Mouse (Mus musculus) hindbrain, embryonic 11.5 days (tissue): ENCODE data around the gene Pdlim4. TPM values are rescaled to one million over a fixed set of nuclear protein-coding genes. Genes with fewer than 3 reads are reported as not detected.

ENCODE experiments used
- ATAC-seq: fragments of 200-750 bp; cut with Nextera tagmentation; 2 replicates; pipeline ENCODE4 v1.8.0; 2017; ENCODE audit warnings: mild to moderate bottlenecking, moderate TSS enrichment, moderate library complexity; ENCODE audit not compliant: low FRiP score
- DNase-seq: peaks from one replicate; pipeline ENCODE4 v3.0.0-alpha.2; 2015; ENCODE audit warnings: low spot score
- H3K27ac ChIP-seq: fragments of 300-500 bp; sonication (generic); 2 replicates; pipeline ENCODE4 v1.5.1; 2014; ENCODE audit warnings: mild to moderate bottlenecking, low read depth, low read length
- H3K27me3 ChIP-seq: fragments of 300-500 bp; sonication (generic); 2 replicates; pipeline ENCODE4 v1.6.1; 2014; ENCODE audit warnings: mild to moderate bottlenecking, low read length, moderate library complexity, mixed read lengths; ENCODE audit not compliant: control insufficient read depth, insufficient read depth
- H3K36me3 ChIP-seq: fragments of 300-500 bp; sonication (generic); 2 replicates; pipeline ENCODE4 v1.6.1; 2014; ENCODE audit warnings: mild to moderate bottlenecking, low read length, moderate library complexity, mixed read lengths; ENCODE audit not compliant: control insufficient read depth, insufficient read depth
- H3K4me1 ChIP-seq: fragments of 300-500 bp; sonication (generic); replicated peaks from 2 replicates; pipeline ENCODE4 v1.6.1; 2014; ENCODE audit warnings: low read length, mixed read lengths; ENCODE audit not compliant: control insufficient read depth, insufficient read depth
- H3K4me2 ChIP-seq: fragments of 300-500 bp; sonication (generic); replicated peaks from 2 replicates; pipeline ENCODE4 v1.6.1; 2014; ENCODE audit warnings: mild to moderate bottlenecking, low read depth, low read length
- H3K4me3 ChIP-seq: fragments of 300-500 bp; sonication (generic); 2 replicates; pipeline ENCODE4 v1.5.1; 2014; ENCODE audit warnings: low read depth, low read length
- H3K9ac ChIP-seq: fragments of 300-500 bp; sonication (generic); 2 replicates; pipeline ENCODE4 v1.6.1; 2014; ENCODE audit warnings: low read depth, low read length
- H3K9me3 ChIP-seq: fragments of 300-500 bp; sonication (generic); 2 replicates; pipeline ENCODE4 v1.6.1; 2016; ENCODE audit warnings: low read length; ENCODE audit not compliant: control insufficient read depth
- WGBS: fragments of 180-500 bp; shearing (Covaris S2); extraction: QIAGEN DNeasy Blood & Tissue Kit; methylation state at CpG from one replicate; pipeline ENCODE4 v1.1.7; 2014; 5-methylcytosine and 5-hydroxymethylcytosine counted together
- polyA plus RNA-seq: library from polyadenylated mRNA; unstranded; fragments of >200 nt; fragmentation: Nextera tagmentation; extraction: Ambion mirVana; gene quantifications from 2 replicates; pipeline ENCODE4 v1.2.1, GENCODE M21; 2014

Gene Pdlim4
- polyA plus RNA-seq, 1 experiment from 2014 or later = 46.4 TPM

DNA sequence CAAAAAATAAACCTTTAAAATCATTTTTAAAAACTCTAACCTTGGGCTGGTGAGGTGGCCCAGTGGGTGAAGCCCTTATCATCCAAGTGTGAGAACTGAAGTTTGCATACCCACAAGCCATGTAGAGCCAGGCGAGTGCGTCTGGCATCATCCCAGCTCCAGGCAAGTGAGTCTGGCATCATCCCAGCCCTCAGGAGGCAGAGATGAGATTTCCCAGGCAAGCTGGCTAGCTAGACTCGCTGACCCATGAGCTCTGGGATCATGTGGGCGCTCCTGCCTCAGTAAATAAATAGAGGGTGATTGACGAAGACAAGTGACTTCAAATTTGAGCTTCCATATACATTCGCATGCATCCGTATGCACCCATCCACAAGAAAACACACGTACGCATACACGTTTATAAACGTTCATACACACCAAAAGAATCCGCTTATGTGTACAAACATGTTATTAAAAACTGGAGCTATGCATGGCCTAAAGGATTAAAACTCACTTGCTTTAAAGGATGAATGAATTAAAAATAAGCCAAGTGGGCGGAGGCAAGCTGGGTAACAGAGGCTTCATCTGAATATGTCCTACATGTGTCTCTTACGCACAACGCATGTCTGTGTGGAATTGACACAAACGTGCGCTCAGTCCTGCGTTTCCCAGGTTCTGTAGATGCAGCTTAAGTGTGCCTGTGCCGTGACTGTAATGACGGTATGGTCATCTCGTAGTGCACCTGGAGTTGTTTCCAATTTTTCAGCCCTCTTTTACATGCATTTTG, 43.3 kb upstream of the Pdlim4 start:
- Histone ChIP-seq H3K4me2 (no peak overlapping the region), H3K27ac (no peak overlapping the region), H3K9ac (no peak overlapping the region), H3K36me3 (no peaks in the 10 kb centered on the region), H3K9me3 (no peaks in the 10 kb centered on the region), H3K4me3 (no peak overlapping the region), H3K27me3 (no peaks in the 10 kb centered on the region), H3K4me1 (no peaks in the 10 kb centered on the region)
- DNase-seq (peak; percentile 18), ATAC-seq (peak; percentile 51; the same call in 1 of the 2 replicates)
- WGBS = 77% methylated on average over 21 of the region's 21 CpGs

DNA sequence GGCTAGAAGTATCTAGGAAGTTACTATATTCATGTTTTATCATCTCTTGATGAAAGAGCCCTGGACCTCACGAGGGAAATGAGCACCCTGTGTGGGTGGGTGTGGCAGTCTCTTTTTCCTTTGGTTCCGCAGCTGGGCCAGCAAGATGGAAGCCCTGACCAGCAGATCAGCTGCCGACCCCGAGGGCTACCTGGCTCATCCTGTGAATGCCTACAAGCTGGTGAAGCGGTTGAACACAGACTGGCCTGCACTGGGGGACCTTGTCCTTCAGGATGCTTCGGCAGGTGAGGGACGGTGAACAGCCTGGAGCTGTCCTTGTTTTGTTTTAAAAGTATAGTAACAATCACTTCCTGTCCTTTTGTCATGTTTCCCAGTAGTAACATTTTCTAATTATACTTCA, 42.5 kb upstream of the Pdlim4 start:
- ATAC-seq (no peak), DNase-seq (no peak)
- no peak overlapping the region for H3K4me2 ChIP-seq
- H3K27me3 ChIP-seq = no peaks in the 10 kb centered on the region
- no peak overlapping the region for H3K9ac ChIP-seq
- H3K9me3 ChIP-seq = no peaks in the 10 kb centered on the region
- H3K4me1 ChIP-seq = no peaks in the 10 kb centered on the region
- H3K27ac ChIP-seq = no peak overlapping the region
- 89% methylated on average over 7 of the region's 7 CpGs for WGBS
- no peak overlapping the region for H3K4me3 ChIP-seq
- H3K36me3 ChIP-seq = no peaks in the 10 kb centered on the region

DNA sequence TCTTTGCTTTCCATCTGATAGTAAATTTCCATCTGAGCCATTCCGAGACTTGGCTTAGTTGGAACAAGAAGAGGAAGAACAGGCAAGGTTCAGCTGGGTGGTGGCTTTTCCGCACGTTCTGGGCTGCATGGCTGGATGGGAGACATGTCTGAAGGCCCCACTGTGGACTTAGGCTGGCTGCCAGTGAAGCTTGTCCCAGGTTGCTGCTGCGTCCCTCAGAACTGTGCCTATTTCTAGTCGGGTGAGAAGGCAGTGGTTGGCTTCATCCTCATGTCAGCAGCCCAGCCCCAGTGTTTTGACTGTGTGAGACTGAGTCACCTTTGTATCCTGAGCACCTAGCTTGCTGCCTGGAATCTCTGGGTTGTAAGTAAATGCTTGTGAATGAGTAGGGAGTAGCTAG, 40.1 kb upstream of the Pdlim4 start:
- Histone ChIP-seq H3K9me3 (no peaks in the 10 kb centered on the region), H3K4me2 (no peak overlapping the region), H3K4me3 (no peak overlapping the region), H3K4me1 (no peaks in the 10 kb centered on the region), H3K27me3 (no peaks in the 10 kb centered on the region), H3K9ac (no peak overlapping the region), H3K27ac (no peak overlapping the region), H3K36me3 (no peaks in the 10 kb centered on the region)
- DNase-seq = no peak
- WGBS = 89% methylated on average over 5 of the region's 5 CpGs
- no peak for ATAC-seq

DNA sequence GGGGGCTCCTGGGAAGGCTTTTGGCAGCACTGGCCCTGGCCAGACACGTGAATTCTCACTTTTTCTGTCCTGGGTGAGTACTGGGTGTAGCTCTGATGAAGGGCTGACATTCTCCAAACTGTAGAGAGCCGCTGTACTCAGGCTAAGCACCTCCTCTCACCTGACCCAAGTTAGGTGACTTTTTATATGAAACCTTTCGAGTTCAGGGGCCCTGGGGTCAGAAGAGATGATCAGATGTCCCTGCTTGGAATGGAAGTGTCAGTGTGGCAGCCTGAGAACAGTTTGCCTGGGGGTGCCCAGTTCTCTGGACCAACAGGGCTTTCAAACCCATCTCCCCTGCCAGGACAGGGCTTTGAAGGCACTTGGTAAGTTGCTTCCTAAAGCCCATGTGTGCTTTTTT, 39.3 kb upstream of the Pdlim4 start:
- WGBS = 67% methylated on average over 3 of the region's 3 CpGs
- no peak for ATAC-seq
- DNase-seq = no peak
- Histone ChIP-seq H3K36me3 (no peaks in the 10 kb centered on the region), H3K4me3 (no peak overlapping the region), H3K4me2 (no peak overlapping the region), H3K27me3 (no peaks in the 10 kb centered on the region), H3K27ac (no peak overlapping the region), H3K9me3 (no peaks in the 10 kb centered on the region), H3K9ac (no peak overlapping the region), H3K4me1 (no peaks in the 10 kb centered on the region)

DNA sequence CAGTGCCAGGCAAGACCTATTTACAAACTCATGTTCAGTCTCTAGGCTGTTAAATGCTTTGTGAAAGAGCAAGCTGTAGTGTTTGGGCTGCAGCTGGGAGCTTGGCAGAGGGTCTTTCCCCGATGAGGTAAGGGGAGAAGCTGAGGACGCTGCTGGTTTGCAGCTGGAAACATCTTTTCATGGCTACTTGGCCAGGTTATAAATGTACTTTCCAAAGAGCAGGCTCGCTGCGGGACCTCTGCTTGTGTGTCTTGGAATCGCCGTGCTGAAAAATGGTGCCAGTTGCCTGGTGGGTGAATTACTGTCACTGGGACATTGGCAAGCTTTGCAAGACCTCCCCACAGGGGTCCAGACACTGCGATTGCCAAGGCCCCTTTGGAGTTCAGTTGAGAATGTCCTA, 38.4 kb upstream of the Pdlim4 start:
- no peak overlapping the region for H3K4me3 ChIP-seq
- WGBS = 83% methylated on average over 7 of the region's 7 CpGs
- H3K4me1 ChIP-seq = no peaks in the 10 kb centered on the region
- H3K9me3 ChIP-seq = no peaks in the 10 kb centered on the region
- no peak overlapping the region for H3K9ac ChIP-seq
- no peak overlapping the region for H3K4me2 ChIP-seq
- no peaks in the 10 kb centered on the region for H3K36me3 ChIP-seq
- H3K27me3 ChIP-seq = no peaks in the 10 kb centered on the region
- H3K27ac ChIP-seq = no peak overlapping the region
- DNase-seq (no peak), ATAC-seq (no peak)

DNA sequence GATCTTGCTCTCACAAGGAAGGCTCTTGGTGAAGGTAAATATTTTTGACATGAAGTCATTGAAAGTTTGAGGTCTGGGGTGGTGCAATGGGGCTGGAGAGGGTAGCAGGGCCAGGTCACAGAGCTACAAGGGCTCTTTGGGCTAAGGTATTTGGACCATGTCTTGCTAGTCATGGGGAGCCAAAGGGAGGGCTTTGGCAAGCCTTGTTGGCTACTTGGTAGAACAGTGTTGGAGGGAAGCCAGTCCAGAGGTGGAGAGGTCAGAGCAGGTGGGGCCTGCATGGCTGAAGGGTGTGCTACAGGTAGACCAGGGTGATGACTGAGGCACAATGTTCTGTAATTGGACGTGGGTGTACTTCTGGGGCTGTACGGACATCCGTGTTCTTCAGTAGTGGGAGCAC, 37.9 kb upstream of the Pdlim4 start:
- Histone ChIP-seq H3K27me3 (0 out of 2 replicates have a peak, but pooled peaks cover under 1% of the 10 kb centered on the region), H3K9ac (no peak overlapping the region), H3K27ac (no peak overlapping the region), H3K4me1 (no peaks in the 10 kb centered on the region), H3K4me3 (no peak overlapping the region), H3K36me3 (no peaks in the 10 kb centered on the region), H3K9me3 (no peaks in the 10 kb centered on the region), H3K4me2 (no peak overlapping the region)
- DNase-seq = no peak
- no peak for ATAC-seq
- WGBS = 88% methylated on average over 3 of the region's 3 CpGs

DNA sequence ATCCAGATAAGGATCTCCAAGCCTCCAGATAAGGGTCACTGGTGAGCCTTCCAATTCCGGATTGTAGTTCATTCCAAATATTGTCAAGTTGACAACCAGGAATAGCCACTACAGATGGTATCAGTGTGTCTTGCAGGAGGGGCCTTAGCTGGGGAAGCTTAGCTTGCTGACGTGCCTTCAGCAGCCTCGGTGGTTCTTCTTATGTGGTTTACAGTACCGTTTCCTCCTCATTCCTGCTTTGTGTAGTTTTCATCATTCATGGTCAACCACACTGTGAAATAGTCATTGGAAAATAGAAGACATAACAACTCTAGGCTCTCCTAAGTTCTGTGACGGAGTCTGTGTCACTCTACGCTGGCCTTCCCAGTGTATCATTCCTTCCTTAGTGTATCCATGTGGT, 36.2 kb upstream of the Pdlim4 start:
- 91% methylated on average over 6 of the region's 6 CpGs for WGBS

DNA sequence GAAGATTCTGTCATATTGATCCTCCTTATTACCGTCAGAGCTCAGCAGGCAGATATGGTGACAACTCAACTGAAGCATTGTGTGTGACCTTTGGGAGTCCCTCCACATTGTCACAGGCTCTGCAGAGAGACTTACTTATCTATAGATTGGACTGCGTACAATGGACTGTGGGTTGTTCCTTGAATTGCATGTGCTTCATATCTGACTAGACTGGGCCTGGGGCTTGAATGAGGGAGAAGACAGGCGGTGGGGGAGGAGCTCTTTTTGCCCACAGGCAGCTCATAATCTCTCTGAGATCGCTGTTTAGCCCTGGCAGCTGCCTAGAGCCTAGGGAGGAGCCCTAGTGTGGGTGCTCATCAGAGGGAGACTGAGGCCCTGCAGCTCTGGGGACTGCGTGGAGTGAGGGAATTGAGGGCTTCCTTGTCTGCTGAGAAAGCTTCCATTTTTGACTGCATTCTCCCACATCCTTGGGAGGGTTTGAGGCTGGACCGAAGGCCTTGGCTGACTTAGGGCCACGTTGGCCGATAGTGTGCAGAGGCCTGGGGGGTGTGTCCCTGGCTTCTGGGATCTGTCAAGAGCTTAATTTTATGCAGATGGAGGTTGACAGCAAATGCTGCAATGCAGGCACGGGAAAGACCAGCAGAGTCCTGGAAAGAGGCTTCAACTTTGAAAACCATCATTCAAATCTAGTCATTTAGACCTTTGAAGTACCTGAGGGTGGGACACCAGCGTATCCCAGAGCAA, 34.1 kb upstream of the Pdlim4 start:
- DNase-seq = no peak
- WGBS = 77% methylated on average over 10 of the region's 10 CpGs
- peaks cover 8% of the 10 kb centered on the region for H3K27me3 ChIP-seq
- ATAC-seq = no peak
- H3K4me1 ChIP-seq = peaks cover 7% of the 10 kb centered on the region; the same call in 1 of the 2 replicates
- no peak overlapping the region for H3K4me2 ChIP-seq
- no peak overlapping the region for H3K27ac ChIP-seq
- no peaks in the 10 kb centered on the region for H3K9me3 ChIP-seq
- no peak overlapping the region for H3K9ac ChIP-seq
- H3K36me3 ChIP-seq = no peaks in the 10 kb centered on the region
- H3K4me3 ChIP-seq = no peak overlapping the region

More for the DNA sequence above, 36.2 kb upstream of the Pdlim4 start:
- peaks cover 7% of the 10 kb centered on the region; the same call in 1 of the 2 replicates for H3K4me1 ChIP-seq
- ATAC-seq (no peak), DNase-seq (no peak)
- no peaks in the 10 kb centered on the region for H3K9me3 ChIP-seq
- H3K27ac ChIP-seq = no peak overlapping the region
- H3K4me2 ChIP-seq = no peak overlapping the region
- H3K27me3 ChIP-seq = peaks cover 8% of the 10 kb centered on the region
- H3K4me3 ChIP-seq = no peak overlapping the region
- H3K9ac ChIP-seq = no peak overlapping the region
- no peaks in the 10 kb centered on the region for H3K36me3 ChIP-seq

DNA sequence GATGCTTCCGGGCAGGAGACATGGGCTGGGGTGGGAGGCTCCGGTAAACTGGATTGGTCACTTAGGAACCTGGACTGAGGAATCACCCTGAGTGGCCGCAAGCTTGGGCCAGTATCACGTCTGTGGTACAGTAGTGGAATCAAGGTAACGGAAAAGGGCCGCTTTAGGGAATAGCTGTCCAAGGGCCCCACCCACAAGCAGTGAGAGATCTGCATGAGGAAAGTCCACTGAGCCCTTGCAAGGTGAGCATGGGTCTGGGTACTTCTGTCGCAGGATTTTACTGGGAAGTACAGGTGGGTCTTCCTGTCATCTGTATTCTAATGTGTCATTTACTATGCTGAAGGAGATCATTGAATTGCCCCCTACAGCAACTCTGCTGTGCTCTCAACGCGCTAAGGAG, 32.9 kb upstream of the Pdlim4 start:
- H3K9ac ChIP-seq = no peak overlapping the region
- peak overlapping the region; percentile 58 for H3K4me3 ChIP-seq
- ATAC-seq (no peak), DNase-seq (no peak)
- no peak overlapping the region for H3K27ac ChIP-seq
- H3K4me1 ChIP-seq = peaks cover 7% of the 10 kb centered on the region; the same call in 1 of the 2 replicates
- no peaks in the 10 kb centered on the region for H3K9me3 ChIP-seq
- WGBS = 72% methylated on average over 9 of the region's 9 CpGs
- H3K4me2 ChIP-seq = peak overlapping the region; percentile 97
- peaks cover 8% of the 10 kb centered on the region for H3K27me3 ChIP-seq
- H3K36me3 ChIP-seq = no peaks in the 10 kb centered on the region
